Comparison of ENCODE assay signal across 22 mouse cellular contexts in the genomic region with DNA sequence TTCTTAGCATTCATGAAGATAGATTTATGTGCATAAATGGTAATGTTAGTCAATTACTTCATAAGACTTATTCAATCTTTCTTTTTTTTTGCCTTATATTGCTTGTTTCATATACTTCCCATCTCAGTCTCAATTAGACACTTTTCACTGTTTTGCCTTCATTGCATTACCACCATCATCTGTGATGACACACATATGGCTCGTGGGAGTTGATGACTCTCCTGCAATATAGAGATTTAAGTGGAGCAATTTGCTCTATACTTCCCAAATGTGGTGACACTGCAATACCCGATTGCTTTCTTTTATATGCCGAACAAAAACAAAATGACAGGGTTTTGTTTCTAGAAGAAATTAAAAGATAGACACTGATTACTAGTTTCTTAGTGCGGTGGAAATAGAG.
A peak's percentile ranks its signal among the peaks of the same experiment; 100 is the strongest.
DNase-seq lines count a peak whose midpoint lies in the region; ATAC-seq lines count a peak whose summit lies in the region.
"Had no signal": no experiment of that assay in that cellular context is flagged by ENCODE, and none has a peak within 500 bp of the region (broad histone marks: within the 10 kb centered on the region; RNA-seq: fewer than 3 reads in every experiment).

No protein-coding gene starts in this region.

- ATAC-seq in frontal cortex, adult (ENCODE audit: low TSS enrichment): peak; percentile 73
- ATAC-seq: activated CD4-positive, CD25-positive, alpha-beta regulatory T cell, adult 4 months; CD4-positive, CD25-positive, alpha-beta regulatory T cell, adult 4 months; forebrain, embryonic 14.5 days; Patski had no signal

- intact Hi-C loops in left cerebral cortex, postnatal 10 days (cut with DNase I): no loop called here

- no peak for DNase-seq in frontal cortex, postnatal 14 days (ENCODE audit: low spot score in 2 of 2)
- peak; percentile 1 for DNase-seq in left cerebral cortex, adult 11 months (ENCODE audit: low spot score)
- DNase-seq in left cerebral cortex, postnatal 10 days (ENCODE audit: extremely low spot score in 1 of 2, low spot score in 2 of 2): no peak
- DNase-seq in right cerebral cortex, adult 2 months (ENCODE audit: low spot score in 2 of 2): peak; percentile 28 to 30
- no peak for DNase-seq in right cerebral cortex, postnatal 10 days (ENCODE audit: low spot score in 2 of 2)
- DNase-seq in layer of hippocampus, postnatal 14 days (ENCODE audit: low spot score in 2 of 2): no peak
- DNase-seq: adrenal gland, adult 8-10 months; adrenal gland, postnatal 14 days; adrenal gland, postnatal 36 days; B cell, adult 2 months; cerebellum, adult 11 months; cerebellum, adult 18-20 months; cerebellum, adult 8-10 months; cerebellum, adult 9-11 months; cerebellum, postnatal 14 days; cerebellum, postnatal 36 days; embryo, embryonic 11 days had no signal

Comparison
In these comparisons a context has a peak if more than half of its experiments do, and no peak if none do; other contexts are left out.
1. DNase-seq: peak in left cerebral cortex, adult 11 months (single experiment) and right cerebral cortex, adult 2 months (2 of 2); none in frontal cortex, postnatal 14 days (0 of 2), left cerebral cortex, postnatal 10 days (0 of 2), right cerebral cortex, postnatal 10 days (0 of 2) and layer of hippocampus, postnatal 14 days (0 of 2).